Mouse (Mus musculus) intestine, embryonic 14.5 days (tissue): ENCODE data around the gene Tgfa. TPM values are rescaled to one million over a fixed set of nuclear protein-coding genes. Genes with fewer than 3 reads are reported as not detected.

Experiments
- ATAC-seq: fragments of 200-750 bp; cut with Nextera tagmentation; replicated peaks from 2 replicates; pipeline ENCODE4 v1.8.0; 2017; ENCODE audit warnings: low read depth, moderate number of reproducible peaks, moderate TSS enrichment, moderate library complexity; ENCODE audit not compliant: low FRiP score, low TSS enrichment
- DNase-seq: peaks from one replicate; pipeline ENCODE4 v3.0.0-alpha.2; 2018; ENCODE audit warnings: low spot score
- H3K27ac ChIP-seq: fragments of 300-500 bp; sonication (generic); 2 replicates; pipeline ENCODE4 v1.5.1; 2014; ENCODE audit warnings: low read depth, mild to moderate bottlenecking, control low read depth
- H3K27me3 ChIP-seq: fragments of 300-500 bp; sonication (generic); replicated peaks from 2 replicates; pipeline ENCODE4 v1.6.1; 2014; ENCODE audit warnings: low read length, control low read depth; ENCODE audit not compliant: control insufficient read depth, insufficient read depth
- H3K36me3 ChIP-seq: fragments of 300-500 bp; sonication (generic); 2 replicates; pipeline ENCODE4 v1.6.1; 2014; ENCODE audit warnings: low read length, control low read depth; ENCODE audit not compliant: control insufficient read depth, insufficient read depth
- H3K4me1 ChIP-seq: fragments of 300-500 bp; sonication (generic); replicated peaks from 2 replicates; pipeline ENCODE4 v1.6.1; 2014; ENCODE audit warnings: low read length, control low read depth, mixed read lengths; ENCODE audit not compliant: control insufficient read depth, insufficient read depth
- H3K4me2 ChIP-seq: fragments of 300-500 bp; sonication (generic); 2 replicates; pipeline ENCODE4 v1.6.1; 2014; ENCODE audit warnings: low read length
- H3K4me3 ChIP-seq: fragments of 300-500 bp; sonication (generic); 2 replicates; pipeline ENCODE4 v1.5.1; 2014; ENCODE audit warnings: low read depth, low read length, control low read depth, mixed read lengths
- H3K9ac ChIP-seq: fragments of 300-500 bp; sonication (generic); 2 replicates; pipeline ENCODE4 v1.6.1; 2014; ENCODE audit warnings: mild to moderate bottlenecking, low read length
- H3K9me3 ChIP-seq: fragments of 300-500 bp; sonication (generic); 2 replicates; pipeline ENCODE4 v1.6.1; 2016; ENCODE audit warnings: low read length, control low read depth; ENCODE audit not compliant: control insufficient read depth
- WGBS: fragments of 180-500 bp; shearing (Covaris S2); extraction: QIAGEN DNeasy Blood & Tissue Kit; methylation state at CpG from one replicate; pipeline ENCODE4 v1.1.7; 2014; 5-methylcytosine and 5-hydroxymethylcytosine counted together
- polyA plus RNA-seq: library from polyadenylated mRNA; unstranded; fragments of >200 nt; fragmentation: Nextera tagmentation; extraction: Ambion mirVana; gene quantifications from 2 replicates; pipeline ENCODE4 v1.2.1, GENCODE M21; 2014

Gene Tgfa
- polyA plus RNA-seq, 1 experiment from 2014 or later = 7.3 TPM

GRCm38 (mm10) chr6:86210619-86211018 is 15.6 kb downstream of the Tgfa start:
- 82% methylated on average over 3 of the region's 3 CpGs for WGBS
- DNase-seq (no peak), ATAC-seq (no peak)
- Histone ChIP-seq H3K4me2 (no peak overlapping the region), H3K27me3 (no peaks in the 10 kb centered on the region), H3K9me3 (no peaks in the 10 kb centered on the region), H3K4me1 (peaks cover 5% of the 10 kb centered on the region; the same call in 1 of the 2 replicates), H3K36me3 (no peaks in the 10 kb centered on the region), H3K4me3 (no peak overlapping the region), H3K27ac (no peak overlapping the region), H3K9ac (no peak overlapping the region)

- DNase-seq = no peak
- WGBS = 70% methylated on average over 12 of the region's 12 CpGs
- Histone ChIP-seq H3K27ac (no peak overlapping the region), H3K4me3 (no peak overlapping the region), H3K27me3 (no peaks in the 10 kb centered on the region), H3K4me2 (no peak overlapping the region), H3K9me3 (no peaks in the 10 kb centered on the region), H3K9ac (no peak overlapping the region), H3K4me1 (peaks cover 5% of the 10 kb centered on the region; the same call in 1 of the 2 replicates), H3K36me3 (no peaks in the 10 kb centered on the region)
- ATAC-seq = no peak
These were observed 16.2 kb downstream of the Tgfa start for GRCm38 (mm10) chr6:86211081-86211763.

- Histone ChIP-seq H3K9ac (no peak overlapping the region), H3K4me2 (no peak overlapping the region), H3K27me3 (no peaks in the 10 kb centered on the region), H3K4me3 (no peak overlapping the region), H3K4me1 (peaks cover 5% of the 10 kb centered on the region; the same call in 1 of the 2 replicates), H3K27ac (no peak overlapping the region), H3K36me3 (no peaks in the 10 kb centered on the region), H3K9me3 (no peaks in the 10 kb centered on the region)
- DNase-seq = no peak
- 64% methylated on average over 3 of the region's 3 CpGs for WGBS
- no peak for ATAC-seq
These were observed 18.0 kb downstream of the Tgfa start for GRCm38 (mm10) chr6:86212871-86213640.

GRCm38 (mm10) chr6:86218066-86218465 is 23.0 kb downstream of the Tgfa start:
- 83% methylated on average over 2 of the region's 2 CpGs for WGBS
- no peaks in the 10 kb centered on the region for H3K4me1 ChIP-seq
- H3K9me3 ChIP-seq = no peaks in the 10 kb centered on the region
- no peak for ATAC-seq
- H3K9ac ChIP-seq = no peak overlapping the region
- no peak overlapping the region for H3K27ac ChIP-seq
- DNase-seq = no peak
- H3K36me3 ChIP-seq = no peaks in the 10 kb centered on the region
- no peaks in the 10 kb centered on the region for H3K27me3 ChIP-seq
- no peak overlapping the region for H3K4me2 ChIP-seq
- no peak overlapping the region for H3K4me3 ChIP-seq

- H3K27me3 ChIP-seq = no peaks in the 10 kb centered on the region
- no peaks in the 10 kb centered on the region for H3K36me3 ChIP-seq
- 79% methylated on average over 4 of the region's 4 CpGs for WGBS
- ATAC-seq (no peak), DNase-seq (no peak)
- H3K4me2 ChIP-seq = no peak overlapping the region
- H3K4me1 ChIP-seq = no peaks in the 10 kb centered on the region
- H3K4me3 ChIP-seq = no peak overlapping the region
- no peak overlapping the region for H3K9ac ChIP-seq
- H3K27ac ChIP-seq = no peak overlapping the region
- H3K9me3 ChIP-seq = no peaks in the 10 kb centered on the region
These were observed 23.7 kb downstream of the Tgfa start for GRCm38 (mm10) chr6:86218739-86219138.

- Histone ChIP-seq H3K4me2 (no peak overlapping the region), H3K27ac (no peak overlapping the region), H3K9ac (no peak overlapping the region), H3K9me3 (no peaks in the 10 kb centered on the region), H3K4me3 (no peak overlapping the region), H3K27me3 (no peaks in the 10 kb centered on the region), H3K4me1 (no peaks in the 10 kb centered on the region), H3K36me3 (no peaks in the 10 kb centered on the region)
- WGBS = 64% methylated on average over 5 of the region's 5 CpGs
- DNase-seq = no peak
- ATAC-seq = no peak
These were observed 24.5 kb downstream of the Tgfa start for GRCm38 (mm10) chr6:86219494-86219893.

- Histone ChIP-seq H3K27ac (no peak overlapping the region), H3K4me3 (no peak overlapping the region), H3K9ac (no peak overlapping the region), H3K9me3 (no peaks in the 10 kb centered on the region), H3K4me2 (no peak overlapping the region), H3K36me3 (no peaks in the 10 kb centered on the region), H3K4me1 (no peaks in the 10 kb centered on the region), H3K27me3 (no peaks in the 10 kb centered on the region)
- no peak for DNase-seq
- no peak for ATAC-seq
- 75% methylated on average over 4 of the region's 4 CpGs for WGBS
These were observed 25.1 kb downstream of the Tgfa start for GRCm38 (mm10) chr6:86220171-86220570.

GRCm38 (mm10) chr6:86222381-86222780 is 27.4 kb downstream of the Tgfa start:
- Histone ChIP-seq H3K36me3 (no peaks in the 10 kb centered on the region), H3K9me3 (no peaks in the 10 kb centered on the region), H3K4me3 (no peak overlapping the region), H3K9ac (no peak overlapping the region), H3K27me3 (no peaks in the 10 kb centered on the region), H3K4me1 (no peaks in the 10 kb centered on the region), H3K4me2 (no peak overlapping the region), H3K27ac (no peak overlapping the region; the same call in 1 of the 2 replicates)
- ATAC-seq = peak; percentile 81
- 22% methylated on average over 7 of the region's 7 CpGs for WGBS
- DNase-seq = peak; percentile 67

- Histone ChIP-seq H3K4me2 (no peak overlapping the region), H3K27me3 (no peaks in the 10 kb centered on the region), H3K4me1 (no peaks in the 10 kb centered on the region), H3K4me3 (no peak overlapping the region), H3K9ac (no peak overlapping the region), H3K9me3 (no peaks in the 10 kb centered on the region), H3K27ac (no peak overlapping the region), H3K36me3 (no peaks in the 10 kb centered on the region)
- DNase-seq (no peak), ATAC-seq (no peak)
These were observed 30.6 kb downstream of the Tgfa start for GRCm38 (mm10) chr6:86225604-86226003.
